Mouse (Mus musculus) embryo, embryonic 11 days (tissue): ENCODE results near the gene E130218I03Rik.
A peak's percentile ranks its signal among the peaks of the same experiment; 100 is the strongest.

ENCODE experiments used
- DNase-seq: peaks from one replicate; pipeline ENCODE4 v3.0.0-alpha.2; 2015

E130218I03Rik gene

GRCm38 (mm10) chr4:134243516-134244250 lies at the start of gene E130218I03Rik:
Gene E130218I03Rik (plus strand): TSS chr4:134243662.
- DNase-seq = no peak

GRCm38 (mm10) chr4:134199371-134199770 lies 44.1 kb upstream of the E130218I03Rik start:
- no peak for DNase-seq

- no peak for DNase-seq
Measured at GRCm38 (mm10) chr4:134202904-134203303, 40.6 kb upstream of the E130218I03Rik start, which contains the start of gene Gm7534. Gene Gm7534 (minus strand): TSS chr4:134203004.

- DNase-seq = no peak
Measured at GRCm38 (mm10) chr4:134203340-134203896, 40.0 kb upstream of the E130218I03Rik start.

GRCm38 (mm10) chr4:134206488-134207053 lies 36.9 kb upstream of the E130218I03Rik start:
- no peak for DNase-seq

- DNase-seq = no peak
Measured at GRCm38 (mm10) chr4:134222793-134223600, 20.5 kb upstream of the E130218I03Rik start.

- DNase-seq = no peak
Measured at GRCm38 (mm10) chr4:134227194-134227593, 16.3 kb upstream of the E130218I03Rik start, which contains the start of gene Catsper4. Gene Catsper4 (minus strand): TSS chr4:134227383.

- no peak for DNase-seq
Measured at GRCm38 (mm10) chr4:134230431-134230830, 13.0 kb upstream of the E130218I03Rik start.

- no peak for DNase-seq
Measured at GRCm38 (mm10) chr4:134234876-134235275, 8.6 kb upstream of the E130218I03Rik start.

GRCm38 (mm10) chr4:134237582-134238278 lies 5.7 kb upstream of the E130218I03Rik start:
- DNase-seq = no peak

- DNase-seq = no peak
Measured at GRCm38 (mm10) chr4:134238279-134238651, 5.2 kb upstream of the E130218I03Rik start, which contains the start of gene Cnksr1. Gene Cnksr1 (minus strand): TSS chr4:134238399.

- no peak for DNase-seq
Measured at GRCm38 (mm10) chr4:134238686-134239085, 4.8 kb upstream of the E130218I03Rik start.

GRCm38 (mm10) chr4:134245148-134245843 lies 1.8 kb downstream of the E130218I03Rik start, which contains the start of gene Zfp593:
Gene Zfp593 (minus strand): TSS chr4:134245592.
- peak; percentile 95 for DNase-seq

GRCm38 (mm10) chr4:134246256-134246655 lies 2.8 kb downstream of the E130218I03Rik start:
- DNase-seq = no peak

GRCm38 (mm10) chr4:134246719-134247258 lies 3.3 kb downstream of the E130218I03Rik start, which contains the start of gene Gm30191:
Gene Gm30191 (plus strand): TSS chr4:134246935.
- no peak for DNase-seq

GRCm38 (mm10) chr4:134249651-134250050 lies 6.2 kb downstream of the E130218I03Rik start:
- peak; percentile 90 for DNase-seq

- DNase-seq = peak; percentile 41
Measured at GRCm38 (mm10) chr4:134250116-134250929, 6.9 kb downstream of the E130218I03Rik start.

GRCm38 (mm10) chr4:134250930-134251240 lies 7.4 kb downstream of the E130218I03Rik start:
- no peak for DNase-seq

- peak; percentile 72 for DNase-seq
Measured at GRCm38 (mm10) chr4:134251241-134252130, 8.0 kb downstream of the E130218I03Rik start.
